Mouse (Mus musculus) layer of hippocampus, adult 9-11 months (tissue): ENCODE measurements around the gene Arpc4.

Source experiments
- DNase-seq: peaks from one replicate; pipeline ENCODE4 v3.0.0; 2022

Arpc4 gene

DNA sequence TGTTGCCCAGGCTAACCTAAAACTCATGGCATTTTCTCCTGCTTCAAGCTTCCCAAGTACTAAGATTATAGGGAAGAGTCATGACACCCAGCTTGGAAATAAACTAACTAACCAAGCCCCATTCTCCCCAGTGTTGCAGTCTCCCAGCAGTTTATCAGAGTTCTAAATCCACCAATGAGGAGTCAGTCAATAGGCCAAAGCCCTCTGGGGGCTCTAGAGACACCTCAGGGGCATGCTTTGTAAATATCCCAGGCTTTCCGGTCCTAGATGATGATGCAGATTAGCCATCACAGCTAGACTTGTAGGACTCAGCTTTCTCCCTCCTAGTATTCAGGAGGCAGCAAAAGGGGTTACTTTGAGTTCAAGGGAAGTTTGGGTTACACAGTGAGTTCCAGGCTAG is 32.1 kb downstream of the Arpc4 start:
- DNase-seq, result no peak

DNA sequence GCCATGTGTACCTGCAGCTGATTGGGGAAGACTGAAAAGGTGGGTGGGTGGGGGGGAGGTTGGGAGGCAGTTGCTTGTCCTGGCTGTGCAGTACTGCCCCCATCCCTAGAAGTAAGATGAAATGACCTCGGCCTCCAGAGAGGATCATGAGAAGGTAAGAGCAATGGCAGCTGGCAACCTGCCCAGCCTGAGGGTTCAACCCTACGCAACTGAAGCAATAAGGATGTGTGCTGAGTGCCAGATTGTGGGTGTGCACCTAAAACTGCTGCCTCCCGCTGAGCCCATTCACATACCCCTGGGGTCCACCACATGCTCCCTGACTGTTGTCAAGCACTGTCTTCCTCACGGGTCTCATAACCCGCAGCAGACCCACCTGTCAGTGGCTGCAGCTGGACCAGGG is 38.5 kb downstream of the Arpc4 start:
- no peak for DNase-seq

GRCm38 (mm10) chr6:113418441-113419198 is 40.7 kb downstream of the Arpc4 start:
- DNase-seq, result no peak

GRCm38 (mm10) chr6:113419199-113419587 is 41.3 kb downstream of the Arpc4 start, which contains the start of gene Rpusd3:
TSS of gene Rpusd3 (minus strand) at chr6:113419340.
- peak; percentile 96 for DNase-seq

GRCm38 (mm10) chr6:113423000-113423399 is 45.1 kb downstream of the Arpc4 start:
- no peak for DNase-seq

DNA sequence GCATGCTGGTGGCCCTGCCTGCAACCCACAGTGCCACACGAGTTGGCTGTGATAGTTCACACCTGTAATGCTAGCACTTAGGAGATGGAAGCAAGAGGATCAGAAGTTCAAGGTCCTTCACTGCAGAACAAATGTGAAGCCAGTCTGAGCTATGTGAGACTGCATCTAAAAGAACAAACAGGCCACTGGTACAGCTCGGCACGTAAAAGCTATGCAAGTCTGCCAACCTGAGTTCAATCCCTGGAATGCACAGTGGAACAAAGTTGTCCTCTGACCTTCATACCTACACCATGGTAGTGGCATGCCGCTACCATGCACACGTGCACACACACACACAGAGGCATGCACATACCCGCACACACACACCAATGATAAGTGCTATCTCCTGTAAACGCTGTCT is 46.3 kb downstream of the Arpc4 start:
- DNase-seq, result no peak

DNA sequence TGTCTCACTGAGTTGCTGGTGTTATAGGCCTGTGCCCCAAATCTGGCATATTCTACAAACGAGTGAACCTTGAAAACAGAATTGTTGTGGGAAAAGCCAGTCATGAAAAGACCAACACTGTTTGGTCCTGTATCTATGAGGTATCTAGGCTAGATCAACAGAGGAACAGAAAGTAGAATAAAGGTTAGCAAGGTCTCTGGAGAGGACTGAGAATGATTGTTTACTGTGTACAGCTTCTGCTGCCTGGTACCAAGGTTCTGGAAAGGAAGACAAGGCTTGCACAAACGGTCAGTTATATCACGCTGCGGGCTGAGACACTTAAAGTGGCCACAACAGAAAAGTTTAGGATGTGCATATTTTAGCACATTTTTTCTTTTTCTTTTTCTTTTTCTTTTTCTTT is 48.8 kb downstream of the Arpc4 start:
- no peak for DNase-seq

DNA sequence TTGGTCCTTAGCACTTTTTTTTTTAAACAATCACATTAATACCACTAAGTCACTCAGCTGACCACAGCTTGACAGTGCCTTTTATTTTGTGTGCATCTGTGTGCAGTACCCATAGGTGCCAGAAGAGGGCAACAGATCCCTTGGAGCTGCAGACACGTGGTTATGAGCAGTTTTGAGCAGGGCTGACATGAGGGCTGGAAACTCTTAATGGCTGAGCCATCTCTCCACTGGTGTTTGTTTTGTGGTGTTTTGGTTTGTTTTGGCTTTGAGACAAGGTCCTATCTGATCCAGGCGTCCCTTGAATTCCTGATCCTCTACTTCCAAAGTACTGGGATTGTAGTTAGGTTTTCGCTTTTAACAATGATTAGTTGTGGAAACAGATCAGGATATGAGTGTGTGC is 49.5 kb downstream of the Arpc4 start:
- no peak for DNase-seq

DNA sequence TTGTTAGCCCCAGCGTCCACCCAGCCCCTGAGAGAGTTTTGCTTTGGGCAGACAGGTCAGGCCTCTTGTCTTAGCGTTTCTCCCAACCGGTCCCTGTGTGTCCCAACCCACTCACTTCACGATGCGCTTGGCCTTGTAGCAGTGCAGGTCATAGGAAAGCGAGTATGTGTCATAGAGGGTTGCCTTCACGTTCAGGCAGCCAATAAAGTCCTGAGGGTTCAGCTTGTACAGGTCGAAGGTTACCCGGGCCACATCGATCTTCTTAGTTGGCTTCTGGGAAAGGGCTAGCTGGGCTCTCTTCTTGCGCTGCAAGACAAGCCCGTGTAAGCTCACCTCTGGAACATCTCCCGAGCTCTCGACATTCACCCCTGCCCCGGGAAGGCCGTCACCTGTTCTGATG is 50.1 kb downstream of the Arpc4 start:
- DNase-seq, result no peak

DNA sequence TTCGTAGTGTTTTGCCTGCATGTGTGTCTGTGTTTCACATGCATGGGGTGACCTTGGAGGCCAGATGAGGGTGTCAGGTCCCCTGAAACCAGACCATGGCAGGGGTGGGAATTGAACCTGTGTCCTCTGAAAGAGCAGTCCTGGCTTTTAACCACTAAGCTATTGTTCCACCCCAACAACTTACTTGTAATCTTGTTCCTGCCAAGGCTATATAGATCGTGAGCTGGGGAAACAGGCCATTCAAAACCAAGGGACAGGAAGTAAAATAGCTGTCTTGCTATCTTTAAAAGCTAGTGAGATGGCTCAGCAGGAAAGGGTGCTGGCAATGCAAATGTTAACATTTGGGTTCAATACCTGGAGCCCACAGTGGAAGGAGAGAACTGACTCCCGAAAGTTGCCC is 52.0 kb downstream of the Arpc4 start:
- no peak for DNase-seq

DNA sequence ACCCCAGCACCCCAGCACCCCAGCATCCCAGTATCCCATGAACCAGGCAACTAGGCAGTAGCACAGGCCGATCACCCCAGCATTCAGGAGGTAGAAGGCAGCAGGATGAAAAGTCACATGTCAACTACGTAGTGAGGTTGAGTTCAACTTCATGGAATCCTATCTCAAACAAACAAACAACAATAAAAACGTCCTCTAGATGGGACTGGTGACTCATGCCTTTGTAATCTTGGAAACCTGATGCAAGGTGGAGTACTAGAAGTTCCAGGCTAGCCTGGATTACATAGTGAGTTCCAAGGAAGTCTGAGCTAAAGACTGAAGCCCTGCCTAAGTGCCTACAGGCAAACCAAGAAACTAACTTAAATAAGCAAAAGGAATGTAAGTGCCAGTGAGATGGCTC is 52.9 kb downstream of the Arpc4 start:
- no peak for DNase-seq

GRCm38 (mm10) chr6:113431801-113432200 is 53.9 kb downstream of the Arpc4 start:
- no peak for DNase-seq

DNA sequence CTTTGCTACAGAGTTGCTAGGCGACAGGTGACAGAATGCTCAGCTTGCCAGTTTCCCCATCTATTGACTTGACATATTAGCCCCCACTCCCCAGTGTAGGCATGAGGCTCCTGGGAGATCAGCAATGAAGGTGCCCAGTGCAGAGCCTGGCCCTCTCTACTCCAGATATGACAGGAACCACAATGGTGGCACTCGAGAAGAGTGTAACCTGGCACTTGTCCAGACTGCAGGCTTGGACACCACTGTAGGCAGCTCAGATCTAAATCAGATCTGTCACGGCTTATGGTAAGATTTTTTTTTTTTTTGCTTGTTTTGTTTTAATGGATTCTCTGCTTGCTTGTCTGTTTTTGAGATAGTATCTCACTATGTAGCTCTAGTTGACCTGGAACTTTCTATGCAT is 55.7 kb downstream of the Arpc4 start:
- DNase-seq, result no peak

DNA sequence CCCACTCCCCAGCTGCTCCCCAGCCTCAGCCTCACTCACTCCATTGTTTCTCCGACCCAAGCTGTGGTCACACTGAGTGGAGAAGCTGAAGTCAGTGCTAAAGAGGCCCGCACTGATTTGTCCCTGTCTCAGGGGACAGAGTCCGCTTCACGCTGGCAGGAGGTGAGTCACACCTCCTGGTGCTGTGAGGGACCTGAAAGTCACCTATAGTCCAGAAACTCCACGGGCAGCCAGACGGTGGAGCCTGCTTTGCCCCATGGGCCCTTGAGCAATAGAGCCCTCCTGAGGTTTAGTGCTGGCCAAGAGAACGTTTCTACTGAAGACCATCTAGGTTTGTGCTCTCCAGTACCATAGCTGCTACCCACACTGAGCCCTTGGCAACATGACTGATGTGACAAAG is 56.8 kb downstream of the Arpc4 start:
- DNase-seq, result no peak

- DNase-seq, result no peak
These were observed 57.8 kb downstream of the Arpc4 start, which contains the start of gene Cidec for GRCm38 (mm10) chr6:113435664-113436205. TSS of gene Cidec (minus strand) at chr6:113435760.

GRCm38 (mm10) chr6:113437135-113437534 is 59.2 kb downstream of the Arpc4 start:
- no peak for DNase-seq

GRCm38 (mm10) chr6:113438721-113439430 is 61.0 kb downstream of the Arpc4 start:
- DNase-seq, result no peak
